Mouse (Mus musculus): ENCODE measurements around the gene Zfp366. TPM values are rescaled to one million over a fixed set of nuclear protein-coding genes. Genes with fewer than 3 reads are reported as not detected.

Gene Zfp366
- total RNA-seq, 2 experiments from 2014 or later: 3.1 to 4.1 TPM

DNA sequence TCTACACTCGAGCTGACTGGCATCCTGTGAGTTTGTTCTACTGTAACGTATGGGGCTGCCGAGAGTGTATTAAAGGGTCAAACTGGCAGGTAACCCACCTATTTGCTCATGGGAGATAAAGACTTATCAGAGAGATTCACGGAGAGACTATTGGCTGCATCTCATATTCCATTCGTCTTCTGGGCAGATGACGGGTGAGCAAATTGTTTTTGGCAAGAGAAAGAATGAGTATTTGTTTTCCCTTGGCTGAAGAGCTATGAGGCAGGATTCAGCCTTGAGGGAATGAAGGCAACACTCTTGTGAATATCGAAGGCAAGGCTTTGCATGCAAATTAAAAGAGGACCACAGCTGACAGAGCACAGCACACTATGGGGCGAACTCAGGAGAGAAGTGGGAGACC, 4.0 kb downstream of the Zfp366 start:
- DNase-seq (ENCODE audit: extremely low spot score in 1 of 2, low spot score in 2 of 2): no peak
- H3K27ac ChIP-seq: peak overlapping the region; percentile 65
- TF ChIP-seq CTCF (IDR thresholded peaks at IDR 0.05): no peak

DNA sequence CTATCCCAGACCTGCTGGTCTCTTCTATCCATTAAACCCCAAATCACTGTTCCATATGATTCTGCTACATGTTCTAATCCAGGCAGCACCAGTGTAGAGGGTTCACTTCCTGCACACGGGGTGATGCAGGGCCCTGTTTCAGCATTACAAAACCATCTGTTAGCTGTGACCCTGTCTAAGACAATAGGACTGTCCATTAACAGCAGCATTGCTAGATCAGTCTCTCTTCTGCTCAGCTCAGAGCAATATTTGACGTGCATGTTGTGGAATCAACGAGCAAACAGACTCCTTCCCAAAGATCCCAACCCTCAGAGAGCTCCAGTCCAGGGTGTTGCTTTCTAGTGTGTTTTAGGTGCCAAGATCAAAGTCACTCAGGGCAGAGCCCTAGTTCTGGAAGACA, 5.0 kb downstream of the Zfp366 start:
- intact Hi-C loops (cut with DNase I): no loop called here
- no peak for TF ChIP-seq CTCF (IDR thresholded peaks at IDR 0.05)
- DNase-seq (ENCODE audit: extremely low spot score in 1 of 2, low spot score in 2 of 2): no peak
- no peak overlapping the region for H3K4me3 ChIP-seq
- peak overlapping the region; percentile 47 for H3K27ac ChIP-seq

More for the DNA sequence above, 4.0 kb downstream of the Zfp366 start:
- intact Hi-C loops (cut with DNase I): no loop called here
- no peak overlapping the region for H3K4me3 ChIP-seq

DNA sequence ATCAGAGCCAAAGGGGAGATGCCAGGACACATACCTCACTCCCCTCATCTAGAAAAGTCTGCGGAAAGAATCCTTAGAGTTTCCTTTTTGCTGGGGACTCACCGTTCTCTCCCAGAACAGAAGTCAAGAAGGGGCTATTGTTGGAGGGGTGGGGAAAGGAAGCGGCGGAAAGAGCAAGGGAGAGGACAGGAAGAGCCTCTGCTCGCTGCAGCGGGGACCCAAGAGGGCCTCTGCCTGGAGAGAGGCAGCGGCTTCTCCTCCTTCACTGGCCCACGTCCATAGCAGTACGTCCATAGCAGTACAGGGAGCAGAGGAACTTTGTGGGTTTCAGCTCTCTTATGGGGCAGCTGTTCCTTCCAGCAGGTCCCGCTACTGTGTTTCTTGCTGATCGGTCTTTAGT, 5.8 kb downstream of the Zfp366 start:
- H3K27ac ChIP-seq: peak overlapping the region; percentile 44
- no peak for DNase-seq (ENCODE audit: extremely low spot score in 1 of 2, low spot score in 2 of 2)
- no peak overlapping the region for H3K4me3 ChIP-seq
- no peak for TF ChIP-seq CTCF (IDR thresholded peaks at IDR 0.05)
- intact Hi-C loops (cut with DNase I): no loop called here

DNA sequence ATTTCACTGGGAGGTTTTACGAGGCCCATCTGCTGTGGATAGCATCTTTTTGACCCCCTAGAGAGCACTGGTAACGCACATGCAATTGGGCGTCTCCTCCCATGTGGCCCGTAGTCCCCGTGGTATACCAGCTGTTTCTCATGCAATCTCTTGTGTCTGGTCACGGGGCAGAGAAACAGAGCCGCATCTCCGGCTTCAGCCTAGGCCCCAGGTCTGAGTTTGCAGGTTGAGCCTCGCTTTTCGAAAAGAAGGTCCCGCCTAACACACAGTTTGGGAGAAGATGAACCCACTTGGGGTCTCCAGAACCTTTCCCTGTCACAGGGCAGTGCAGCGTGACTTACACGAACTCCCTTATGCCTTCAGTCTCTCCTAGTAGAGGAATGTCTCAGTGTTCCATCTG, 6.4 kb downstream of the Zfp366 start:
- peak overlapping the region; percentile 72 for H3K27ac ChIP-seq
- intact Hi-C loops (cut with DNase I): no loop called here
- H3K4me3 ChIP-seq: no peak overlapping the region
- TF ChIP-seq CTCF (IDR thresholded peaks at IDR 0.05): no peak
- no peak for DNase-seq (ENCODE audit: extremely low spot score in 1 of 2, low spot score in 2 of 2)

DNA sequence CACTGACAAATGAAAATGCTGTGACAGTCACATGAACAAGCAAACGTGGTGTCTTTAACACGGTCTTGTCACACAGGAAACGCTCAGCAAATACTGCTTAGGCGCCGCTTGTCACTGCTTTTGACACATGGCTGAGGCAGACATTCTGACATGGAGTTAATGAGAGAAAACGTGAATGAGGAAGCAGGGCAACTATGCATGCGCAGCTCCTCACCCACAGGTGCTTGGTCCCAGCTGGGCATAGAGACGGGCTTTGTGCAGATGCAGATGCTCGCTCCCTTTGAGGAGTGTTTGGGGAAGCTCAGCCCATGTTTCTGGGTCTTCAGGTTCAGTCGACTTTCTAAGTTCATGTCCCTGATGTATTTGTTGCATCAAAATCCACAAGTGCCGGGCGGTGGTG, 11.7 kb downstream of the Zfp366 start:
- DNase-seq (ENCODE audit: extremely low spot score in 1 of 2, low spot score in 2 of 2): no peak

DNA sequence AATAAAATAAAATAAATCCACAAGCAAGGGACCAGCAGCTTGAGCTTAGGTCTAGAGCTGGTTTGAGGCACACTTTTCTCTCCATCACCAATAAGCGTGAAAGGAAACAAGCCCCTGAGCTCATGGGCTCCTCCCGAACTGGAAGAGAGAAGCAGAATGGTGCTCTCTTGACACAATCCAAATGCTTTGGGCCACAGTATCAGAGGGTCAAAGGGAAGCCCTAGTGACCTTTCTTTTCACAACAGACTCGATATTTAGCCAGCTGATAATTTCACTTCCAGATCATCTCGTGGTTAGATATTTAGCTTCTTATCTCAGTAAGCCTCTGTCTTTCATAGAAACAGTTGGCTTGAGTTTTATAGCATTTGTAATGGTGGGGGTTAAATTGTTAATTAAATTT, 12.2 kb downstream of the Zfp366 start:
- TF ChIP-seq CTCF (IDR thresholded peaks at IDR 0.05): no peak
- H3K27ac ChIP-seq: no peak overlapping the region
- intact Hi-C loops (cut with DNase I): no loop called here
- no peak for DNase-seq (ENCODE audit: extremely low spot score in 1 of 2, low spot score in 2 of 2)
- no peak overlapping the region for H3K4me3 ChIP-seq

More for the DNA sequence above, 11.7 kb downstream of the Zfp366 start:
- no peak overlapping the region for H3K4me3 ChIP-seq
- no peak overlapping the region for H3K27ac ChIP-seq
- intact Hi-C loops (cut with DNase I): no loop called here
- no peak for TF ChIP-seq CTCF (IDR thresholded peaks at IDR 0.05)

DNA sequence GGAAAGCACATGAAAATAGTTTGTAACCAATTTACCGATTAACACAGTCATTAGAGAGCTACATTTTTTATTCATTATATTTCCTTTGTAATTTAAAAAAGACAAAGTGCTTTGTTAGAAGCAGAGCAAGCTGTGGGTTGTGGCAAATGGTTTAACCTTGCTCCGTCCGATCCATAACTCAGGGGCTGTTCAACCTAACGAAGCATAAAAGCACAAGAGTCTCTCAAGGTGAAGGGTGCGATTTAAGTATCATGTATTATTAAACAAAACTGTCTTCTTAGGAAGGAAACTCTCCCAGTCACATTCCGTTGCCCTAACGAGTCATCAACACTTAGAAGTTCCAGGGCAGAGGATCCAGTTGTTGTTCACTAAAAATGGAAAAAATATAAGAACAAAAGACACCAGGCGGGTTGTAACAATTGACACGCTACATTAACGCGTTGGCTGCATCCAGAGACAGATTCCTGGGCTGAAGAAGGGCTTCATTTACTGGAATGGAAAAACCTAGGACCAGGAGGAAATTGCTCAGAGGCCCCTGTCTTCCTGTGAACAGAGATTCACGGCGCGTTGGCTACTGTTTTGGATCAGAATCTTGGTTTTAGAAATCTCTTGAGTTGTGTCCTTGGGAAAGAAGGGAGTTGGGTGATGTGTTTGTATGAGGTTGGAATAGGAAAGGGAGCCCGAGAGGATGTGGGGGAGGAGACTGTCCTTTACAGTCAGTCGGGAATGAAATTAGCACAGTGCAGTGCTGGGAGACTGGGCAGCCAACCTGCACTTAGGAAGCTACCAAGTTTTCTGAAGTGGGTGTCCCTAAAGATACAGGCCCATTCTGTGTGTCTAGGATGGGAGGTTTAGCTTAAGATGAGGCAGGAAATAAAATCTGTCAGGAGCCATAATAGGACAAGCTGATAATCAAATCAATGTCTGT, 17.3 kb downstream of the Zfp366 start:
- no peak overlapping the region for H3K27ac ChIP-seq
- no peak for TF ChIP-seq CTCF (IDR thresholded peaks at IDR 0.05)
- H3K4me3 ChIP-seq: no peak overlapping the region
- no peak for DNase-seq (ENCODE audit: extremely low spot score in 1 of 2, low spot score in 2 of 2)
- intact Hi-C loops (cut with DNase I): no loop called here

DNA sequence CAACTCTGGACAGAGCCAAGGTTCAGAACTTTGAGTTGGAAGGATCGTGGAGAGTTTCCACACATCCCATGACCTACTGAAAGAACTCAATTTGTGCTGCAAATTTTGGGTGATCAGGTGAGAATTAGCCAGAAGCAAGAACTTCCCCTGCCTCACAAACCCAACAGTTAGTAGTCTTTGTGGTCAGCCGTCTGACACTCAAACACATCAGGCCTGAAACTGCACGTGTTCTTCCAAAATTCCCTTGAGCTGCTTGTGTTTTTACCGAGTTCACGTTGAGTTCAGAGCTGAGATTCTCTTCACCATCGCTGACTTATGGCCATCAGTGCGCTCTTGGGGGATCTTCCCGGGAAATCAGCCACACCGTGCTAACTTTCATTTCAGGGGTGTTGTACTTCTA, 22.6 kb downstream of the Zfp366 start:
- no peak for DNase-seq (ENCODE audit: extremely low spot score in 1 of 2, low spot score in 2 of 2)
- no peak for TF ChIP-seq CTCF (IDR thresholded peaks at IDR 0.05)
- Histone ChIP-seq H3K4me3 (no peak overlapping the region), H3K27ac (no peak overlapping the region)
- intact Hi-C loops (cut with DNase I): no loop called here

DNA sequence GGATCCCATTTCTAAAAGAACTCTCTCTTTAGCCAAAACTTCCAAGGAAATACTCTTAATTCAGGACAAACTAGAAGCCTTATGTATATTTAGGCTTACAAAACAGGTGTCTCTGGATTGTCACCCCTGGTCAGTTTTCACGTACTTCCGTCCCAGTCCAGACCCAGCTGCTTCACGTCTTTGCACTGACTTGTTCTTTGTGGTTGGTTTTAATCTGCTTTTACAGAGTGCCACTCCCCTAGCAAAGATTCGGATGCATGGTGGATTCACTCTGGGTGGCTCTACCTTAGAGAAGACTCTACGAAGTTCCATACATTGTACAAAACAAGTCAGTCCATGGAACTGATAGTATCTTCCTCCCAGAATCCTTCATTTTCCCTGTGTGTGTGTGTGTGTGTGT, 25.2 kb downstream of the Zfp366 start:
- intact Hi-C loops (cut with DNase I): no loop called here
- no peak overlapping the region for H3K27ac ChIP-seq
- DNase-seq (ENCODE audit: extremely low spot score in 1 of 2, low spot score in 2 of 2): no peak

DNA sequence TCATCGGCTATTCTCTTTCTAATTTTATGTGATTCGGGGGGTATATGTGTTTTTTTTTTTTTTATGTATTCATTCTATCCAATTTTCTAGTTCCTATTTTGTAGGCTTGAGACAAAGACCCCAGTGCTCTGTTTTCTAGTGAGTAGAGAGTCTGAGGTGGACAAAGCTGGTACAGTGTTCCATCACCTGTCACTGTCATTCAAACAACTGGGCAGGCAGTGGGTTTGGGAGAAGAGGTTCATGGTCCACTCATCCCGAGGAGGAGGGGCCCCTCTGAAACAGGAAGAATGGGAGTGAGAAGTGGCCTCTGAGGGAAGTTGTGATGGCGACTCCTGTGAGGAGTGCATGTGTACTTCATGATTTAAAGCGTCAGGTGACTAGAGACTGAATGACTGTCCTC, 26.2 kb downstream of the Zfp366 start:
- no peak overlapping the region for H3K27ac ChIP-seq
- no peak overlapping the region for H3K4me3 ChIP-seq
- DNase-seq (ENCODE audit: extremely low spot score in 1 of 2, low spot score in 2 of 2): no peak
- intact Hi-C loops (cut with DNase I): no loop called here
- no peak for TF ChIP-seq CTCF (IDR thresholded peaks at IDR 0.05)

More for the DNA sequence above, 25.2 kb downstream of the Zfp366 start:
- no peak overlapping the region for H3K4me3 ChIP-seq
- TF ChIP-seq CTCF (IDR thresholded peaks at IDR 0.05): no peak

DNA sequence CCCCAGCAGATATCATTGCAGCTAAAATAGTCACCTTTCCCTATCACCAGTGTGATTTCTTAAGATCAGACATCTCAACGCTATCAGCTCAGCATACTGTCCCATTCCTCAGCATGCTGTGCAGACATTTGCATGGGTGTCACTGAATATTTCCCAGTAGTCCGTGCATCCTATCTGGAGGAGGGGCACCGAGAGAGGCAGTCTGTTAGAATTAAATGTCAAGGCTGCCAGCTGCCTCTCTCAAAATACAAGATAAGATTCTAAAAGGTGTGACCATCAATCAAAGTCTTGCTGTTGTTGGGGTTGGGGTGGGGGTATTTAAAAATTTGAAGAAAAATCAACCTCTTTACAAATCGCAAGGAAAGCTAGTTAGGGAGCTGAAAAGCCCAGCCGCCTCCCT, 28.4 kb downstream of the Zfp366 start:
- H3K27ac ChIP-seq: no peak overlapping the region
- intact Hi-C loops (cut with DNase I): no loop called here
- DNase-seq (ENCODE audit: extremely low spot score in 1 of 2, low spot score in 2 of 2): no peak

DNA sequence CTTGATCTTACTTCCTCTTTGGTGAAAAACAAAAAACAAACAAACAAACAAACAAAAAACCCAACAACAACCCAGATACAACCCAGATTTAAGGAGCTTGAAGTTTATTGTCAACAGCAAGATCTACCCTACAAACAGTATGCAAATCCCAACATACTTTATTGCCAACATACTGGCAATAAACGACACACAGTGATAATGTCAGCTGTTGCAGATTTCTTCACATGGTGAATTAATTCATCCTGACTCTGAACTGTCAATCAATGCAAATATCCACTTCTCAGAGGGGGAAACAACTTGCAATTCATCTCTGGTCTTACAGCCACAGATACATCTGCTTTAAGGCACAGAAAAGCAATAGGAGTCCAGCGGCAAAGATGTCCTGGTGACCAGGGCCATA, 31.4 kb downstream of the Zfp366 start:
- intact Hi-C loops (cut with DNase I): no loop called here
- no peak for DNase-seq (ENCODE audit: extremely low spot score in 1 of 2, low spot score in 2 of 2)
- TF ChIP-seq CTCF (IDR thresholded peaks at IDR 0.05): no peak
- Histone ChIP-seq H3K4me3 (no peak overlapping the region), H3K27ac (no peak overlapping the region)

More for the DNA sequence above, 28.4 kb downstream of the Zfp366 start:
- TF ChIP-seq CTCF (IDR thresholded peaks at IDR 0.05): no peak
- H3K4me3 ChIP-seq: no peak overlapping the region

DNA sequence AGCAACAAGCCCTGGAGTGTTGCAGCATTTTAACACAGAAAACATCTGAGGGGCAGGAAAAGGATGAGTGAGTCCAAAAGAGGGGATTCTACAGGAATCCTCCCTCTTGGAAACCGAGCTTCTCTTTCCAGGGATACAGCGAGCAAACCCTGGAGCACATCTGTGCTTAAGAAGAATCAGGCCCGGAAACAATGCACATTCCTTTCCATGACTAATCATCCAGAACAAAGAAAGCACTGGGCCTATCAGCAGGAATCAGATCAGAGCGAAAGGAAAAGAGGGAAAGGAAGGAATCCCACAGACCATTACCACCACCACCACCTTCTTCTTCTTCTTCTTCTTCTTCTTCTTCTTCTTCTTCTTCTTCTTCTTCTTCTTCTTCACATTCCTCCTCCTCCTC, 33.4 kb downstream of the Zfp366 start:
- no peak for TF ChIP-seq CTCF (IDR thresholded peaks at IDR 0.05)
- DNase-seq (ENCODE audit: extremely low spot score in 1 of 2, low spot score in 2 of 2): no peak
- Histone ChIP-seq H3K4me3 (no peak overlapping the region), H3K27ac (no peak overlapping the region)
- intact Hi-C loops (cut with DNase I): no loop called here
